Mouse (Mus musculus) brain, embryonic 14.5 days (tissue): ENCODE results near the gene Tnrc6b.
"Not testable (repeated sequence)": the region's sequence is repeated elsewhere in the genome, so short reads cannot be mapped to it uniquely, and the experiment has no call there.

Experiments used
- CTCF ChIP-seq: fragments of 200-500 bp; IDR thresholded peaks from 2 replicates; pipeline ENCODE4 v1.5.1; 2012; ENCODE audit warnings: inconsistent platforms, mild to moderate bottlenecking, moderate library complexity, borderline replicate concordance; ENCODE audit not compliant: insufficient read depth, insufficient read length; ENCODE audit errors: extremely low read depth
- POLR2A ChIP-seq: fragments of 200-500 bp; IDR thresholded peaks from 2 replicates; pipeline ENCODE4 v1.6.1; 2012; ENCODE audit warnings: mild to moderate bottlenecking, inconsistent platforms, borderline replicate concordance; ENCODE audit not compliant: poor library complexity, insufficient read depth, insufficient read length, severe bottlenecking; ENCODE audit errors: extremely low read depth

- TF ChIP-seq POLR2A, CTCF: not testable (repeated sequence)
Measured at GRCm38 (mm10) chr15:80852527-80852926, 141.4 kb downstream of the Tnrc6b start.
